Mouse (Mus musculus): Measurements from ENCODE around the gene Rflnb. TPM values are rescaled to one million over a fixed set of nuclear protein-coding genes. Genes with fewer than 3 reads are reported as not detected.
A peak's percentile ranks its signal among the peaks of the same experiment; 100 is the strongest.

Rflnb gene
- polyA plus RNA-seq, 1 experiment from 2014 or later = 12.1 TPM

GRCm38 (mm10) chr11:76033836-76034235 lies 6.3 kb upstream of the Rflnb start:
- Histone ChIP-seq H3K9ac (no peak overlapping the region), H3K4me3 (no peak overlapping the region), H3K9me3 (no peaks in the 10 kb centered on the region), H3K27me3 (peaks cover 3% of the 10 kb centered on the region; the same call in 1 of the 2 replicates), H3K27ac (replicated peaks) (no peak overlapping the region), H3K4me2 (no peak overlapping the region), H3K4me1 (replicated peaks) (no peaks in the 10 kb centered on the region), H3K36me3 (no peaks in the 10 kb centered on the region)
- 45% methylated on average over 4 of the region's 4 CpGs for WGBS
- no peak for ATAC-seq (ENCODE audit: low read depth)

- H3K27me3 ChIP-seq = peaks cover 4% of the 10 kb centered on the region; the same call in 1 of the 2 replicates
- H3K4me3 ChIP-seq = no peak overlapping the region
- H3K27ac ChIP-seq (replicated peaks) = no peak overlapping the region
- H3K9ac ChIP-seq = no peak overlapping the region
- H3K36me3 ChIP-seq = no peaks in the 10 kb centered on the region
- no peaks in the 10 kb centered on the region for H3K4me1 ChIP-seq (replicated peaks)
- no peak for ATAC-seq (ENCODE audit: low read depth)
- H3K4me2 ChIP-seq = no peak overlapping the region
- 80% methylated on average over 6 of the region's 6 CpGs for WGBS
- no peaks in the 10 kb centered on the region for H3K9me3 ChIP-seq
Measured at GRCm38 (mm10) chr11:76033359-76033758, 5.8 kb upstream of the Rflnb start.

GRCm38 (mm10) chr11:76028072-76028465 lies 487 bp upstream of the Rflnb start:
- ATAC-seq (ENCODE audit: low read depth) = peak; percentile 32; the same call in 1 of the 2 replicates
- Histone ChIP-seq H3K4me1 (replicated peaks) (peaks cover 21% of the 10 kb centered on the region; the same call in 1 of the 2 replicates), H3K9me3 (no peaks in the 10 kb centered on the region), H3K36me3 (no peaks in the 10 kb centered on the region), H3K9ac (peak overlapping the region; percentile 70), H3K4me3 (peak overlapping the region; percentile 61), H3K27ac (replicated peaks) (no peak overlapping the region), H3K27me3 (peaks cover 23% of the 10 kb centered on the region), H3K4me2 (peak overlapping the region; percentile 92)
- 2% methylated on average over 11 of the region's 14 CpGs for WGBS

GRCm38 (mm10) chr11:76026527-76027138 lies 949 bp downstream of the Rflnb start:
- H3K4me2 ChIP-seq = peak overlapping the region; percentile 92
- no peaks in the 10 kb centered on the region for H3K36me3 ChIP-seq
- 0 out of 2 replicates have a peak, but pooled peaks have one; percentile 4 for ATAC-seq (ENCODE audit: low read depth)
- peak overlapping the region; percentile 61 for H3K4me3 ChIP-seq
- H3K4me1 ChIP-seq (replicated peaks) = peaks cover 21% of the 10 kb centered on the region; the same call in 1 of the 2 replicates
- peaks cover 23% of the 10 kb centered on the region for H3K27me3 ChIP-seq
- H3K27ac ChIP-seq (replicated peaks) = no peak overlapping the region
- no peaks in the 10 kb centered on the region for H3K9me3 ChIP-seq
- WGBS = 5% methylated on average over 13 of the region's 14 CpGs
- H3K9ac ChIP-seq = peak overlapping the region; percentile 70

GRCm38 (mm10) chr11:76025080-76025583 lies 2.5 kb downstream of the Rflnb start:
- Histone ChIP-seq H3K9me3 (no peaks in the 10 kb centered on the region), H3K4me2 (0 out of 2 replicates have a peak overlapping the region, but pooled peaks have one; percentile 92), H3K27ac (replicated peaks) (no peak overlapping the region), H3K4me1 (replicated peaks) (peaks cover 21% of the 10 kb centered on the region; the same call in 1 of the 2 replicates), H3K9ac (no peak overlapping the region), H3K4me3 (no peak overlapping the region), H3K27me3 (peaks cover 23% of the 10 kb centered on the region), H3K36me3 (no peaks in the 10 kb centered on the region)
- WGBS = 72% methylated on average over 7 of the region's 7 CpGs
- ATAC-seq (ENCODE audit: low read depth) = no peak

GRCm38 (mm10) chr11:76020916-76021315 lies 6.7 kb downstream of the Rflnb start:
- WGBS = 90% methylated on average over 9 of the region's 9 CpGs
- H3K4me2 ChIP-seq = no peak overlapping the region
- H3K27ac ChIP-seq (replicated peaks) = no peak overlapping the region
- ATAC-seq (ENCODE audit: low read depth) = no peak
- no peaks in the 10 kb centered on the region for H3K4me1 ChIP-seq (replicated peaks)
- H3K4me3 ChIP-seq = no peak overlapping the region
- no peaks in the 10 kb centered on the region for H3K36me3 ChIP-seq
- no peak overlapping the region for H3K9ac ChIP-seq
- peaks cover 6% of the 10 kb centered on the region for H3K27me3 ChIP-seq
- H3K9me3 ChIP-seq = no peaks in the 10 kb centered on the region

GRCm38 (mm10) chr11:76019879-76020278 lies 7.7 kb downstream of the Rflnb start:
- no peak for ATAC-seq (ENCODE audit: low read depth)
- no peaks in the 10 kb centered on the region for H3K36me3 ChIP-seq
- no peaks in the 10 kb centered on the region for H3K9me3 ChIP-seq
- H3K4me1 ChIP-seq (replicated peaks) = no peaks in the 10 kb centered on the region
- no peaks in the 10 kb centered on the region for H3K27me3 ChIP-seq
- no peak overlapping the region for H3K4me2 ChIP-seq
- WGBS = 89% methylated on average over 4 of the region's 4 CpGs
- H3K27ac ChIP-seq (replicated peaks) = no peak overlapping the region
- H3K9ac ChIP-seq = no peak overlapping the region
- H3K4me3 ChIP-seq = no peak overlapping the region

- Histone ChIP-seq H3K36me3 (no peaks in the 10 kb centered on the region), H3K4me1 (replicated peaks) (no peaks in the 10 kb centered on the region), H3K9me3 (no peaks in the 10 kb centered on the region), H3K4me3 (no peak overlapping the region), H3K4me2 (no peak overlapping the region), H3K27me3 (no peaks in the 10 kb centered on the region), H3K27ac (replicated peaks) (no peak overlapping the region), H3K9ac (no peak overlapping the region)
- WGBS = 64% methylated on average over 4 of the region's 4 CpGs
- ATAC-seq (ENCODE audit: low read depth) = no peak
Measured at GRCm38 (mm10) chr11:76015814-76016213, 11.8 kb downstream of the Rflnb start.

- Histone ChIP-seq H3K4me3 (no peak overlapping the region), H3K4me2 (no peak overlapping the region), H3K9ac (no peak overlapping the region), H3K4me1 (replicated peaks) (no peaks in the 10 kb centered on the region), H3K27ac (replicated peaks) (no peak overlapping the region), H3K36me3 (no peaks in the 10 kb centered on the region), H3K27me3 (no peaks in the 10 kb centered on the region), H3K9me3 (no peaks in the 10 kb centered on the region)
- WGBS = 86% methylated on average over 6 of the region's 6 CpGs
- no peak for ATAC-seq (ENCODE audit: low read depth)
Measured at GRCm38 (mm10) chr11:76015251-76015650, 12.3 kb downstream of the Rflnb start.

- Histone ChIP-seq H3K27ac (replicated peaks) (no peak overlapping the region), H3K9me3 (no peaks in the 10 kb centered on the region), H3K27me3 (no peaks in the 10 kb centered on the region), H3K9ac (no peak overlapping the region), H3K36me3 (no peaks in the 10 kb centered on the region), H3K4me2 (no peak overlapping the region), H3K4me1 (replicated peaks) (no peaks in the 10 kb centered on the region), H3K4me3 (no peak overlapping the region)
- ATAC-seq (ENCODE audit: low read depth) = no peak
- WGBS = 84% methylated on average over 9 of the region's 9 CpGs
Measured at GRCm38 (mm10) chr11:76010838-76011624, 16.6 kb downstream of the Rflnb start.

GRCm38 (mm10) chr11:76009101-76009500 lies 18.5 kb downstream of the Rflnb start:
- H3K4me1 ChIP-seq (replicated peaks) = no peaks in the 10 kb centered on the region
- no peak overlapping the region for H3K27ac ChIP-seq (replicated peaks)
- no peaks in the 10 kb centered on the region for H3K36me3 ChIP-seq
- WGBS = 90% methylated on average over 6 of the region's 6 CpGs
- no peak overlapping the region for H3K9ac ChIP-seq
- H3K4me2 ChIP-seq = no peak overlapping the region
- no peak for ATAC-seq (ENCODE audit: low read depth)
- H3K4me3 ChIP-seq = no peak overlapping the region
- no peaks in the 10 kb centered on the region for H3K9me3 ChIP-seq
- H3K27me3 ChIP-seq = no peaks in the 10 kb centered on the region

GRCm38 (mm10) chr11:76008162-76008561 lies 19.4 kb downstream of the Rflnb start:
- H3K9ac ChIP-seq = no peak overlapping the region
- 73% methylated on average over 2 of the region's 2 CpGs for WGBS
- ATAC-seq (ENCODE audit: low read depth) = no peak

More at GRCm38 (mm10) chr11:76008162-76008561, 19.4 kb downstream of the Rflnb start:
- H3K36me3 ChIP-seq = no peaks in the 10 kb centered on the region
- no peak overlapping the region for H3K27ac ChIP-seq (replicated peaks)
- H3K4me2 ChIP-seq = no peak overlapping the region
- H3K4me3 ChIP-seq = no peak overlapping the region
- no peaks in the 10 kb centered on the region for H3K4me1 ChIP-seq (replicated peaks)
- H3K9me3 ChIP-seq = no peaks in the 10 kb centered on the region
- no peaks in the 10 kb centered on the region for H3K27me3 ChIP-seq

Measured in neural tube, embryonic 13.5 days (tissue).